Mouse (Mus musculus): ENCODE data around the gene Pgc.

DNA sequence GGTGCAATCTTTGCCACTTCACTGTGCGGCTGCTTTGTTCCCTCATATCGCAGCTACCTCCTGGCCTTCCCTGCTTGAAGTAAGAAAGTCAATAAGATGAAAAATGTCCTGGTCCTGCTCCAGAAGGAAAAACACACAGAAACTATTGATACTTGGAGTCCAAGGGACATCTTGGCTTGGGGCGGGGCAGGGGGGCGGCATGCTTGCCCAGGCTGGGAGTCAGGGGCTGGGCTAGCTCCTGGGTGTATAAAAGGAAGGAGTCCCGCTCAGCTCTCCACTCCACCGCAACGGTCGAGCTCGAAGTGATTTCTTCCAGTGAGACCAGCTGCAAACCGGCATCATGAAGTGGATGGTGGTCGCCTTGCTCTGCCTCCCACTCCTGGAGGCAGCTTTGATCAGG is at the start of gene Pgc:
- TF ChIP-seq CTCF (IDR thresholded peaks at IDR 0.05; ENCODE audit: insufficient read depth, low read length) (no peak), POLR2A (IDR thresholded peaks at IDR 0.05; ENCODE audit: borderline replicate concordance, extremely low read depth, low read depth, low read length) (no peak)

All from lung, adult 2 months (tissue).